ENCODE assay signal across 18 mouse cellular contexts in the genomic region with DNA sequence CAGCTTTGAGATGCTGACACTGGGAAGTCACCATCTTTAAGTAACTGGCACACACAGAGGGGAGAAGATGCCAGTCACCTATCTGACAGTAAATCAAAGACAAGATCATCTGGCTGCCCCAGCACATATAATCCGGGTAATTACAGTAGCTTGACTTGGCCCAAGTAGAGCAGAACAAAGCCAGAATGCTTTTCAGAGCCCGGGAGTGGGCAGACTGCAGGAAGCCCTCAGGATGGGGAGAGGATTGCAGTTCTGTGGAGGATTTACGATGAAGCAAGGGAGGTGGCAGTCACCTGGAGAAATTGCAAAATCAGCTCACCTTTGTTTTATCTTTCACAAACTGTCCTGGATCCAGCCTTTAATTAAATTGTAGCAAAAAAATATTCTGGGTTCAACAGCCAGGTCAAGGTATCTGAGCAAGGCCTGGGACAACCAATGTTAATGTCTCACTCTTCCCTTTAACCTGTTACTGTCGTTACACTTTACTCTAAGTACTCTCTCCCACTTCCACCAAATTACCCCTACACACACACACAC.
"Had no signal": no experiment of that assay in that cellular context is flagged by ENCODE, and none has a peak within 500 bp of the region (broad histone marks: within the 10 kb centered on the region; RNA-seq: fewer than 3 reads in every experiment).

No protein-coding gene starts in this region.

- H3K4me1 ChIP-seq: midbrain, embryonic 10.5 days; midbrain, embryonic 12.5 days; neural tube, embryonic 15.5 days had no signal

- H3K4me3 ChIP-seq: midbrain, embryonic 10.5 days; midbrain, embryonic 12.5 days; myocyte; neural tube, embryonic 13.5 days; neural tube, embryonic 15.5 days had no signal

- H3K9ac ChIP-seq: lung, embryonic 14.5 days; midbrain, embryonic 12.5 days; neural tube, embryonic 13.5 days; neural tube, embryonic 15.5 days had no signal

- H3K4me2 ChIP-seq: lung, embryonic 14.5 days; midbrain, embryonic 12.5 days; neural tube, embryonic 13.5 days; neural tube, embryonic 15.5 days had no signal

- H3K27me3 ChIP-seq: midbrain, embryonic 12.5 days; neural tube, embryonic 13.5 days; neural tube, embryonic 15.5 days had no signal

- H3K9me3 ChIP-seq: midbrain, embryonic 10.5 days; midbrain, embryonic 12.5 days; neural tube, embryonic 13.5 days; neural tube, embryonic 15.5 days had no signal

- DNase-seq: lung, adult 18-20 months; lung, embryonic 14.5 days; lung, postnatal 10 days; lung, postnatal 4 days; midbrain, embryonic 14.5 days; right cerebral cortex, adult 18-20 months; right cerebral cortex, postnatal 25 days; right cerebral cortex, postnatal 4 days; spleen, adult 18-20 months; thymus, adult 18-20 months; thymus, postnatal 14 days; thymus, postnatal 36 days had no signal

- H3K36me3 ChIP-seq: midbrain, embryonic 10.5 days; midbrain, embryonic 12.5 days; neural tube, embryonic 13.5 days; neural tube, embryonic 15.5 days had no signal

- ATAC-seq: midbrain, embryonic 16.5 days had no signal

- H3K27ac ChIP-seq: midbrain, embryonic 10.5 days; midbrain, embryonic 12.5 days; neural tube, embryonic 13.5 days; neural tube, embryonic 15.5 days had no signal
